In genomic region chr4:44981280-44981973, GRCm38 (mm10) we compare ENCODE assay signal across 7 mouse cellular contexts. TPM values are rescaled to one million over a fixed set of nuclear protein-coding genes. Genes with fewer than 3 reads are reported as not detected.
A peak's percentile ranks its signal among the peaks of the same experiment; 100 is the strongest.
DNase-seq lines count a peak whose midpoint lies in the region; ATAC-seq lines count a peak whose summit lies in the region.

TSS of gene Grhpr (plus strand) at chr4:44981395.

- peak within 1 kb of the TSS; percentile 85 for H3K9ac ChIP-seq in embryonic facial prominence, embryonic 11.5 days (replicated peaks; ENCODE audit: low read length)
- peak within 1 kb of the TSS; percentile 70 for H3K9ac ChIP-seq in limb, embryonic 11.5 days (ENCODE audit: low read length)
- peak within 1 kb of the TSS; percentile 65 for H3K9ac ChIP-seq in midbrain, embryonic 14.5 days (replicated peaks; ENCODE audit: low read length)

- ATAC-seq in embryonic facial prominence, embryonic 11.5 days (replicated peaks; ENCODE audit: insufficient number of reproducible peaks, low FRiP score, low TSS enrichment, low read depth), result peak; percentile 90
- ATAC-seq in limb, embryonic 11.5 days (ENCODE audit: insufficient number of reproducible peaks, low FRiP score, low TSS enrichment, low read depth), result peak; percentile 89
- peak; percentile 90 for ATAC-seq in midbrain, embryonic 14.5 days (ENCODE audit: low FRiP score, low TSS enrichment)

- no peaks in the 10 kb centered on the region for H3K27me3 ChIP-seq in embryonic facial prominence, embryonic 11.5 days (ENCODE audit: control insufficient read depth, insufficient read depth, low read length)
- no peaks in the 10 kb centered on the region for H3K27me3 ChIP-seq in limb, embryonic 11.5 days (ENCODE audit: control insufficient read depth, insufficient read depth, low read length)
- H3K27me3 ChIP-seq in midbrain, embryonic 14.5 days (ENCODE audit: control insufficient read depth, insufficient read depth, low read length), result no peaks in the 10 kb centered on the region

- 0 out of 2 replicates have a peak within 1 kb of the TSS, but pooled peaks have one; percentile 28 for H3K27ac ChIP-seq in embryonic facial prominence, embryonic 11.5 days (replicated peaks; ENCODE audit: low read depth, low read length)
- H3K27ac ChIP-seq in limb, embryonic 11.5 days (replicated peaks; ENCODE audit: low read depth, low read length), result peak within 1 kb of the TSS; percentile 53
- peak within 1 kb of the TSS; percentile 63 for H3K27ac ChIP-seq in midbrain, embryonic 14.5 days (replicated peaks; ENCODE audit: low read depth, low read length)

- peak within 1 kb of the TSS; percentile 97 for H3K4me2 ChIP-seq in embryonic facial prominence, embryonic 11.5 days (ENCODE audit: low read depth, low read length)
- peak within 1 kb of the TSS; percentile 88 for H3K4me2 ChIP-seq in limb, embryonic 11.5 days (ENCODE audit: low read depth, severe bottlenecking)
- H3K4me2 ChIP-seq in midbrain, embryonic 14.5 days (ENCODE audit: low read length), result peak within 1 kb of the TSS; percentile 90

- H3K4me1 ChIP-seq in embryonic facial prominence, embryonic 11.5 days (ENCODE audit: control insufficient read depth, insufficient read depth, low read length), result no peaks in the 10 kb centered on the region
- H3K4me1 ChIP-seq in limb, embryonic 11.5 days (ENCODE audit: control insufficient read depth, insufficient read depth, low read length), result 0 out of 2 replicates have a peak, but pooled peaks cover 4% of the 10 kb centered on the region
- peaks cover 7% of the 10 kb centered on the region; the same call in 1 of the 2 replicates for H3K4me1 ChIP-seq in midbrain, embryonic 14.5 days (ENCODE audit: control insufficient read depth, insufficient read depth, low read length)

- peak within 1 kb of the TSS; percentile 73 for H3K4me3 ChIP-seq in embryonic facial prominence, embryonic 11.5 days (ENCODE audit: low read depth, low read length)
- H3K4me3 ChIP-seq in limb, embryonic 11.5 days (ENCODE audit: low read depth, low read length), result peak within 1 kb of the TSS; percentile 66
- peak within 1 kb of the TSS; percentile 54 for H3K4me3 ChIP-seq in midbrain, embryonic 14.5 days (replicated peaks; ENCODE audit: low read depth, low read length)

- peak; percentile 97 for DNase-seq in adrenal gland, postnatal 10 days
- peak; percentile 88 for DNase-seq in embryonic facial prominence, embryonic 11.5 days (ENCODE audit: low spot score)
- DNase-seq in heart, adult 11 months, result peak; percentile 99
- peak; percentile 87 for DNase-seq in kidney, adult 18-20 months
- DNase-seq in limb, embryonic 11.5 days (ENCODE audit: low spot score), result peak; percentile 96
- DNase-seq in midbrain, embryonic 14.5 days, result peak; percentile 81
- peak; percentile 74 to 76 for DNase-seq in spleen, adult 18-20 months

- 1% methylated on average over 40 of the region's 40 CpGs for WGBS in embryonic facial prominence, embryonic 11.5 days
- WGBS in limb, embryonic 11.5 days, result 2% methylated on average over 40 of the region's 40 CpGs
- WGBS in midbrain, embryonic 14.5 days, result 1% methylated on average over 40 of the region's 40 CpGs

- H3K36me3 ChIP-seq in embryonic facial prominence, embryonic 11.5 days (replicated peaks; ENCODE audit: control insufficient read depth, insufficient read depth, low read depth, low read length), result no peaks in the 10 kb centered on the region
- H3K36me3 ChIP-seq in limb, embryonic 11.5 days (ENCODE audit: control insufficient read depth, insufficient read depth, low read length), result 0 out of 2 replicates have a peak, but pooled peaks cover 2% of the 10 kb centered on the region
- H3K36me3 ChIP-seq in midbrain, embryonic 14.5 days (ENCODE audit: control insufficient read depth, insufficient read depth, low read length), result no peaks in the 10 kb centered on the region

- H3K9me3 ChIP-seq in embryonic facial prominence, embryonic 11.5 days (replicated peaks; ENCODE audit: control insufficient read depth, low read length), result no peaks in the 10 kb centered on the region
- H3K9me3 ChIP-seq in limb, embryonic 11.5 days (ENCODE audit: control insufficient read depth, low read length), result no peaks in the 10 kb centered on the region
- H3K9me3 ChIP-seq in midbrain, embryonic 14.5 days (ENCODE audit: control insufficient read depth, low read length), result no peaks in the 10 kb centered on the region

RNA-seq across cellular contexts. Expression of gene Grhpr, which starts in this region (rescaled TPM):
- total RNA-seq in adrenal gland, postnatal 10 days (2021), result 100 to 1,000 TPM; 145 to 194 TPM
- 43.9 and 47.0 TPM in 2 replicates for polyA plus RNA-seq in embryonic facial prominence, embryonic 11.5 days (2014; fragmentation: Nextera tagmentation; extraction: Ambion mirVana)
- 61.5 and 70.7 TPM in 2 replicates for polyA plus RNA-seq in limb, embryonic 11.5 days (2014; fragmentation: Nextera tagmentation; extraction: Ambion mirVana)
- polyA plus RNA-seq in midbrain, embryonic 14.5 days (2014; fragmentation: Nextera tagmentation; extraction: Ambion mirVana), result 18.2 and 20.7 TPM in 2 replicates

Comparison
In these comparisons a context has a peak if more than half of its experiments do, and no peak if none do; other contexts are left out.
1. Peak in every context shown above with its lines: DNase-seq, ATAC-seq, H3K4me3 ChIP-seq and H3K27ac ChIP-seq.